Mouse (Mus musculus): ENCODE measurements around the gene Fkbp1a.

Gene Fkbp1a

DNA sequence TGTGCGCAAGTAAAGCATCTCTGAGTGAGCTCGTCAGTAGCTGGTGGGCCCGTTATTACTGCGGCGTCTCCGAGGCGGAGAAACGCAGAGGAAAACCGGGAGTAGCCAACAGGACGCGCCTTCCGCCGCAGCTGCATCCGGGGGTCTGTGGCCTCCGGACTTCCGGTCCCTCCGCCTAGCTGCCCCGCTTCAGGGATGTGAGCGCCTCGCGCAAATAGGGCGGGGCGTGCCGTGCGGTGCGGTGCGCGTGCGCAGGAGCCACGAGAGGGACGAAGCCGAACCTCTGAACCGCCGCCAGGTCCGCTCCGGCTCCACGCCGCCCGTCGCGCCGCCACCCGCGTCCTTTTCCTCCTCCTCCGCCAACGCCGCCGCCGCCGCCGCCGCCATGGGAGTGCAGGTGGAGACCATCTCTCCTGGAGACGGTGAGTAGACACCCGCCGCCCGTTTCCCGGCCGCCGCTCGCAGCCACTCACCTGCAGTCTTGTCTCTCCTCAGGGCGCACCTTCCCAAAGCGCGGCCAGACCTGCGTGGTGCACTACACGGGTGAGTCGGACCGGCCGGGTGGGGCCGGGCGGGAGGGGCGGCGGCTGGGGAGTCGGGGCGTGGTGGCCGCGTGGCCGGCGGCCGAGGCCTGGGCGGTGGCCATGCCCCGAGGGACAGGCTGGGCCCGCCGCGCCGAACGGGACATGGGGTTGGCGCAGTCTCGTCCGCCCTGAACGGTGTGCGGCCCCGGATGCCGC, at the start of gene Fkbp1a:
TSS of gene Fkbp1a (plus strand) at position 161 of the 740 bp plus-strand sequence.
- DNase-seq (ENCODE audit: low spot score in 2 of 2) = peak; percentile 89 to 90

GRCm38 (mm10) chr2:151494035-151494803, 48.1 kb upstream of the Fkbp1a start, which contains the start of gene Nsfl1c:
TSS of gene Nsfl1c (plus strand) at chr2:151494182.
- peak; percentile 91 to 96 for DNase-seq (ENCODE audit: low spot score in 2 of 2)

- no peak for DNase-seq (ENCODE audit: low spot score in 2 of 2)
Measured at GRCm38 (mm10) chr2:151498358-151498757, 43.9 kb upstream of the Fkbp1a start.

GRCm38 (mm10) chr2:151500442-151501007, 41.8 kb upstream of the Fkbp1a start:
- DNase-seq (ENCODE audit: low spot score in 2 of 2) = no peak

DNA sequence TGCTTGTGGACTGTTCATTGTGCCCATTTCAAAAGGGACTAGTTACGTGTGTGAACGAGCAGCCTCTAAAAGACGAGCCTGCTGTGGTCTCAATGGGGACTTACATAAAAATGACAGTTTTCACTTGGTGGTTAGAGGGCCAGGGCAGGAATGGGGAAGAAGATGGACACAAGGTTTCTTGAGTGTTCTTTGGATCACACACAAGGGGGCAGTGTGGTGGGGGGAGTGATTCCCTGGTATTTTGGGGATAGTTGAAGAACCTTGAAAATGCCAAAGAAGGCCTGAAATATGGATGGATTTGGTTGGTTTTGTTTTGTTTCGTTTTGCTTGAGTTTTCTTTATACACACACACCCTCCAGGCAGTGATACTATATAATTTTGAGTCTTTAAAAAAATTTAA, 38.1 kb upstream of the Fkbp1a start:
- DNase-seq (ENCODE audit: low spot score in 2 of 2) = no peak

- no peak for DNase-seq (ENCODE audit: low spot score in 2 of 2)
Measured at GRCm38 (mm10) chr2:151512199-151512598, 30.1 kb upstream of the Fkbp1a start.

- DNase-seq (ENCODE audit: low spot score in 2 of 2) = no peak
Measured at GRCm38 (mm10) chr2:151513525-151514285, 28.6 kb upstream of the Fkbp1a start.

DNA sequence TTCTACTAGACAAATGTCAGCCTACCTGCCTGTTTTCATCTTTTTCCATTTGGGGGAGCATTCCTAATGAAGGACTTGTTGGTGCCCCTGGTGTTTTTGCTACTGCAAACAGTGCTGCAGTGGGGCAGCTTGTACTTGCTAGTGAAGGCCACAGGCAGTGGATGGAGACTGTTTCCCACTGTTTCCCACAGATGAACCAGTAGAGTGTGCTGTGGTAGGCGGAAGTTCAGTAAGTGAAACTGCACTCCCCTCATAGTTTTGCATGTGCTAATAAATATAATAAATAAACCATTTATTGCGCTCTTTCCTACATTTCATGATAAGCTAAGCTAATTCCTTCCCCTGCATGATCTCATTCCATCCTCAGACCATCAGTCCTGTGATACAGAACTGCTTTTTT, 23.3 kb upstream of the Fkbp1a start:
- no peak for DNase-seq (ENCODE audit: low spot score in 2 of 2)

DNA sequence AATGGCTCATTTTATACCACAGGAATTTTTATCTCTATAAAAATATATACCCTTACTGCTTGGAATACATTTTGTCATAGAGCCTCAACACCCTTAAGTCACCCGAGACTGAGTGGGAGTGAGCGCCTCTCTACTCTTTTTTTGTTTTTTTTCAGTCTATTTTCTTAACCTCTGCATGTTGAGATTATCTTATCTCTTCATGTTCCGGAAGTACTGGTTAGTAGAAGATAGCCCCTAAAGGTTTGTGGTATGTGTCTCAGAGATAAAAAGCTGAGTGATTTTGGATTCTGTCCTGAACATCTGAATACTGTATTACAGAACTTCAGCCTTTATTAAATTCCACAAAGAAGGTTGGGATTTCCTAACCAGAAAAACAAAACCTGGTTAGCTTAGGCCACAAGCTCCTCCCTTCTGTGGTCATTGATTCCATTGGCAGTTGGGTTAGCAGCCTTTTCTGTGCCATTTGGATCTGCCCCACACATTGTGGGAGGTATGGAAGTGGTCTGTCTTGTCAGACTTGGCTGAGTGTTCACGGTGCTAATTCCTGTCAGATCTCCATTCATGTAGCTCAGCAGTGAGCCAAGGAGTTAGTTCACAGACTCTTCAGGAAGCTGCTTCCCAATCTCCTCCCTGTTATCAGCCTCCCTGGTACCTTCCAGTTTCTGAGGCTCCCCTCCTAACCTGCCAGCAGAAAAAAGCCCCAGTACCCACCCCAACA, 17.8 kb upstream of the Fkbp1a start:
- no peak for DNase-seq (ENCODE audit: low spot score in 2 of 2)

DNA sequence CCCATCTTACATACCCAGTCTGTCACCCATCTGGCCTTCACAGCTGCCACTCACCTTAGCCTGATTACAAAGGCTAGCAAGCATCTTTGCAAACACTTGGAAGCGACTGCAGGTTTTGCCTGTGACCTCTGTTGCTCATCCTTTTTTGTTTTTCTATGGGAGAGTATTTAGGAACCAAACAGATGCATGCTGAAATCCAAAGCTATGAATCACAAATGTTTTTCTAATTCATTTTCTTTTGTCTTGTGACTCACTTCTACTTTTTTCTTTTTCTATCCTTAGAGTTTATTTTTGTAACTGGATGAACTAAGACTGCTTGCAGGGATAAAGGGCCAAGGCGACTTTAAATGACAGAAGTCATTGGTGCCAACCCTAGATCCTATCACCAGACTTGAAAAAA, 16.8 kb upstream of the Fkbp1a start:
- DNase-seq (ENCODE audit: low spot score in 2 of 2) = no peak

DNA sequence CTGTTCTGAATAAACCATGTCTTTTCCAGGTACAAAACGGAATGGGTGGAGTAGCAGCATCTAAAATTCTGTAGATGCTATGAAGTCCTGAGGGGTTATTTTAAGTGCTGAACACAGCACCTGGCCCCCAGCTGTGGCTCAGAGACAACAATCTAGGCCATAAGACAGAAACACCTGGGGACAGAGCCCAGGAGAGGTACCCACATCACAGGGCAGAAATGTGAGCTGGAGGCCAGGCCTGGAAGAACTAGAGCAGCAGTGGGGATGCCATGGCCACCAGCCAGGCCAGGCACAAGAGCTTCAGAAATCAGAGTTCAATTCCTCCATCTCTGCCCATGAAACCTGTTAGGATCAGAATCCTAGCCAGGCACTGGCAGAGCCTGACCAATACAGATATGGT, 14.2 kb upstream of the Fkbp1a start:
- DNase-seq (ENCODE audit: low spot score in 2 of 2) = peak; percentile 72 to 82

DNA sequence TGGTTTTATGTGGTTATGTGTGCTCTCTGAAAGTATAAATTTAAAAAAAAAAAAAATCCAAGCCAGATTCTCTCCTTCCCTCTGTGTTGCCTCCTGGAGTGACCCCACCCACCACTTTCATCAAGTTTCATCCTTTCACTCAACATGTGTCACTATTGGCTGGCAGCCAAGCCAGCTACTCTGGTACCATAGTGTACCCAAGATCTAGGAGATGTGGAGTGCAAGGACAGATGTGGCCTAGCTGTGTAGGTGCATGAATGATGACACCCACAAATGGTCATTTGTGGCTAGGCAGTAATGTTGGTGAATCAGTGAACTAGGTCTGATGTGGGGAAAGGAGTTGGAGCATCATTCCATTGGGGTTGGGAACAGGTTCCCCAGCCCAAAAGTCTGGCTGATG, 13.1 kb upstream of the Fkbp1a start:
- DNase-seq (ENCODE audit: low spot score in 2 of 2) = no peak

DNA sequence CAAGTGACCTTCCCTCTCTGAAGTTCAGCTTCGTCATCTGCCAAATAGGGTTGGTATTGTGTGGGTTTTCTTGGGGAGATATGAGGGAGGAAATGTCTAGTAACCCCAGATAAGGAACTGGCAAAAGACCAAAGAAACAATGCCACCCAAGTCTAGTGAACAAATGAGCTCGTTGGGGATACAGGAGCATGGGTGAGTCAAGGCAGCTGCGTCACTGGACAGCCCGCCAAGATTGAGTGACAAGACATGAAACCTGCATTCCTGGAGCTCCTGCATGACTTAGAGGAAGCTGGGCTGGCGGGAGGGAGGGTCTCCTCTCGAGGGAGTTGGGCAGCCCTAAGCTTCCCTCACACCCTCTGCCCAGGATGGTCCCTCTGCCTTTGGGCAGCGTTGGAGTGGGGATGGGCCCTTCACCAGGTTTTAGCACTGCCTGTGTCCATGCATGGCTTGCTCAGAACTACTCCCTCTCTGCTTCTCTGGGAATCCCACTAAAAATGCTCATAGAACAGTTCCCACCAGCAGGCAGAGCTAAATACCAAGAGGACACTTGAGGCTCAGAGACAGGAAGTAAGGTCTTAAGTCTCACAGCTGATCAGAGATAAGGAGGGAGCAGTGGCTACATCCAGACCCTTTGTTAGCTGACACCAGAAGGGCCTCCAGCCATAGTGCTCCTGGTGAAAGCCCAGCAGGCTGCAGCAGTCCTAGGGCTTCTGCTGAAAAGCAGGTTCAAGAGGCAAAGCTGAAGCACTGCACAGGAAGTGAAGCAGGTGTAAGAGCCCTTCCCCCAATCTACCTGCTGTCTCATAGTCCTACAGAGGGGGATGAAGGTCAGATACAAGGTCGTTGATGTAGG, 11.7 kb upstream of the Fkbp1a start:
- peak; percentile 54 to 56 for DNase-seq (ENCODE audit: low spot score in 2 of 2)

DNA sequence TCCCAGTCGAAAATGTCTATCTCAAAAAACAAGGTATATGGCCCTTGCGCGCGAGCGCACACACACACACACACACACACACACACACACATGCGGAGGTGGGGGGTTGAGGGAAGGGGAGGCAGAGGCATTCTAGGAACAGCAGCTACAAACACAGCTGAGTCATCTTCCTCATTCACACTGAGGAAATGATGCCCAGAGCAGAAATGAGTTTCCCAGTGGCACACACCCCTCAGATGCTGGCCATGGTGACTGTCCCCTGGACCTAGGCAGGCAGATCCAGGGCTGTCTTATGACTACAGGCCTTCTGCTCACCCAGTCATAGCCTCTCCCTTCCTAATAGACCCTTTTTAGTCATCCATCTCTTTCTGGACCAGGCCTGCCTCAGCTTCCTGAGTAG, 8.7 kb upstream of the Fkbp1a start:
- DNase-seq (ENCODE audit: low spot score in 2 of 2) = no peak

DNA sequence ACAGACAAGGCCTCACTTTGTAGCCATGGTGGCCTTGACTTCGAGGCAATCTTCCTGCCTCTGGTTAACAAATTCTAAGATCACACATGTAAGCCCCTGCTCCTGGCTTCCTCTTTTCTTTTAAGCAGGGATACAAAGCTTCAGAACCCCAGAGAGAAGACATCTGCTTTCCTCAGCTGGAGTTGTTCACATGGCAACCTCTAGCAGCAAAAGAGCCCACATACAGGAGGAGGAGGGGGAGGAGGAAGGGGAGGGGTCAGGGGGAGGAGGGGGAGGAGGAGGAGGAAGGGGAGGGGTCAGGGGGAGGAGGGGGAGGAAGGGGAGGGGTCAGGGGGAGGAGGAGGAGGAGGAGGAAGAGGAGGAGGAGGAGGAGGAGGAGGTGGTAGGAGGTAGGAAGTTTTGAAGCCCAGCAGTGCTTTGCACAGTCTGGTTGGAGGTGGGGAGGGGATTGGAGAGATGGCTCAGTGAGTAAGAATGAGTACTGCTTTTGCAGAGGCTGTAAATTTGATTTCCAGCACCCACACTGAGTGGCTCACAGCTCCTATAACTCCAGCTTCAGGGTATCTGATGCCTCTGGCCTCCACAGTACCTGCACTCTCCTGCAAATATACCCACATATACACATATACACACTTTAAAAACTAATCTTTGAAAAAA, 6.2 kb upstream of the Fkbp1a start:
- DNase-seq (ENCODE audit: low spot score in 2 of 2) = no peak

- DNase-seq (ENCODE audit: low spot score in 2 of 2) = no peak
Measured at GRCm38 (mm10) chr2:151536618-151536974, 5.7 kb upstream of the Fkbp1a start.

GRCm38 (mm10) chr2:151538646-151539045, 3.6 kb upstream of the Fkbp1a start:
- no peak for DNase-seq (ENCODE audit: low spot score in 2 of 2)

GRCm38 (mm10) chr2:151543063-151543895, 996 bp downstream of the Fkbp1a start:
- DNase-seq (ENCODE audit: low spot score in 2 of 2) = peak; percentile 52 to 55

DNA sequence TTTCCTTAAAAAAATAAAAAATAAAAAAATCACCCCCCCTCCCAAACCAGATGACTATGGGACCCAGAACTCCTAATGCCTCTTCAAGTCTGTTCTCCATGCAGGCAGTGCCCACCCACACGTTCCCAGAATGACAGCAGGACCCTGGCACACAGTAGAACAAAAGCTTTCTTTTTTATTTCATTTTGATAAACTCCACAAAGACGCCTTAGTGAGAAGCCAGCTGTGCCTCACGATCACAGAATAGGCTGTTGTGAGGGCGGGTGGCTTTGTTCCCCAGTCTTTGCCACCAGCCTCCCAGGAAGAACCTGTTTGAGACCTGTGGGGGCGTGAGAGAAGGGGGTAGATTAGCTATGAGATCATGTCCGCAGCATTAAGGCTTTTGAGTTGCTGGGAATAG, 2.4 kb downstream of the Fkbp1a start:
- DNase-seq (ENCODE audit: low spot score in 2 of 2) = peak in 1 of 2 experiments; percentile 45

All from thymus, postnatal 10 days (tissue).